Mouse (Mus musculus): ENCODE measurements around the gene Gm49359. TPM values are rescaled to one million over a fixed set of nuclear protein-coding genes. Genes with fewer than 3 reads are reported as not detected.
"Not testable (repeated sequence)": the region's sequence is repeated elsewhere in the genome, so short reads cannot be mapped to it uniquely, and the experiment has no call there.

The Gm49359 gene
- 14.7 and 14.8 TPM in 2 replicates for polyA plus RNA-seq (2014; fragmentation: Nextera tagmentation; extraction: Ambion mirVana)

- WGBS: 3% methylated on average over 28 of the region's 28 CpGs
- not testable (repeated sequence) for H3K27me3 ChIP-seq (ENCODE audit: control insufficient read depth, insufficient read depth, low read length); H3K4me1 ChIP-seq (ENCODE audit: control insufficient read depth, insufficient read depth, low read length); H3K36me3 ChIP-seq (ENCODE audit: control insufficient read depth, insufficient read depth, low read length); H3K9me3 ChIP-seq (ENCODE audit: control insufficient read depth, low read length)
- DNase-seq: peak; percentile 94
- Histone ChIP-seq H3K9ac (replicated peaks; ENCODE audit: low read length) (peak within 1 kb of the TSS; percentile 68), H3K27ac (replicated peaks; ENCODE audit: low read depth, low read length) (peak within 1 kb of the TSS; percentile 80), H3K4me2 (ENCODE audit: low read length) (peak within 1 kb of the TSS; percentile 43), H3K4me3 (replicated peaks; ENCODE audit: low read depth, low read length) (peak within 1 kb of the TSS; percentile 48)
- peak; percentile 99 for ATAC-seq (ENCODE audit: low FRiP score, low TSS enrichment)
These were observed at the start of gene Gm49359 for GRCm38 (mm10) chr13:62466424-62467334. Gm49359 (minus strand) TSS chr13:62466832.

GRCm38 (mm10) chr13:62510641-62511420, 44.2 kb upstream of the Gm49359 start:
- not testable (repeated sequence) for H3K4me2 ChIP-seq (ENCODE audit: low read length); H3K4me1 ChIP-seq (ENCODE audit: control insufficient read depth, insufficient read depth, low read length); H3K9ac ChIP-seq (replicated peaks; ENCODE audit: low read length); H3K27me3 ChIP-seq (ENCODE audit: control insufficient read depth, insufficient read depth, low read length); DNase-seq; ATAC-seq (ENCODE audit: low FRiP score, low TSS enrichment); H3K27ac ChIP-seq (replicated peaks; ENCODE audit: low read depth, low read length); H3K4me3 ChIP-seq (replicated peaks; ENCODE audit: low read depth, low read length); H3K36me3 ChIP-seq (ENCODE audit: control insufficient read depth, insufficient read depth, low read length); H3K9me3 ChIP-seq (ENCODE audit: control insufficient read depth, low read length)
- 97% methylated on average over 1 of the region's 1 CpGs for WGBS

- H3K27ac ChIP-seq (replicated peaks; ENCODE audit: low read depth, low read length); H3K9me3 ChIP-seq (ENCODE audit: control insufficient read depth, low read length); H3K36me3 ChIP-seq (ENCODE audit: control insufficient read depth, insufficient read depth, low read length); H3K4me1 ChIP-seq (ENCODE audit: control insufficient read depth, insufficient read depth, low read length); DNase-seq; H3K27me3 ChIP-seq (ENCODE audit: control insufficient read depth, insufficient read depth, low read length); H3K4me2 ChIP-seq (ENCODE audit: low read length); H3K4me3 ChIP-seq (replicated peaks; ENCODE audit: low read depth, low read length); ATAC-seq (ENCODE audit: low FRiP score, low TSS enrichment); H3K9ac ChIP-seq (replicated peaks; ENCODE audit: low read length): not testable (repeated sequence)
- 95% methylated on average over 8 of the region's 8 CpGs for WGBS
These were observed 6.0 kb upstream of the Gm49359 start for GRCm38 (mm10) chr13:62472661-62473060.

- not testable (repeated sequence) for H3K4me2 ChIP-seq (ENCODE audit: low read length); H3K4me1 ChIP-seq (ENCODE audit: control insufficient read depth, insufficient read depth, low read length); ATAC-seq (ENCODE audit: low FRiP score, low TSS enrichment); H3K4me3 ChIP-seq (replicated peaks; ENCODE audit: low read depth, low read length); H3K27me3 ChIP-seq (ENCODE audit: control insufficient read depth, insufficient read depth, low read length); H3K36me3 ChIP-seq (ENCODE audit: control insufficient read depth, insufficient read depth, low read length); H3K9ac ChIP-seq (replicated peaks; ENCODE audit: low read length); H3K9me3 ChIP-seq (ENCODE audit: control insufficient read depth, low read length); H3K27ac ChIP-seq (replicated peaks; ENCODE audit: low read depth, low read length)
- peak; percentile 50 for DNase-seq
These were observed 3.3 kb upstream of the Gm49359 start for GRCm38 (mm10) chr13:62469947-62470346.

Small RNA genes lying within 50 kb of the gene (microRNA-seq; reads per million reads assigned to microRNA genes)
- not detected for gene Gm22256

Other genes with a start within 250 kb of the Gm49359 start
- 2.3 and 2.8 TPM in 2 replicates for gene Gm3604, start 83.7 kb downstream of the Gm49359 start, polyA plus RNA-seq (2014; fragmentation: Nextera tagmentation; extraction: Ambion mirVana)
- 1.2 TPM in 1 of 2 replicates, not detected in the other for gene Zfp935, start 91.7 kb upstream of the Gm49359 start, polyA plus RNA-seq (2014; fragmentation: Nextera tagmentation; extraction: Ambion mirVana)
- gene Zfp934, start 104.4 kb upstream of the Gm49359 start, polyA plus RNA-seq (2014; fragmentation: Nextera tagmentation; extraction: Ambion mirVana): 13.6 and 14.9 TPM in 2 replicates
- gene 6720489N17Rik, start 157.3 kb upstream of the Gm49359 start, polyA plus RNA-seq (2014; fragmentation: Nextera tagmentation; extraction: Ambion mirVana): 12.0 and 12.2 TPM in 2 replicates